Mouse (Mus musculus): Measurements from ENCODE around the gene Ing5.

DNA sequence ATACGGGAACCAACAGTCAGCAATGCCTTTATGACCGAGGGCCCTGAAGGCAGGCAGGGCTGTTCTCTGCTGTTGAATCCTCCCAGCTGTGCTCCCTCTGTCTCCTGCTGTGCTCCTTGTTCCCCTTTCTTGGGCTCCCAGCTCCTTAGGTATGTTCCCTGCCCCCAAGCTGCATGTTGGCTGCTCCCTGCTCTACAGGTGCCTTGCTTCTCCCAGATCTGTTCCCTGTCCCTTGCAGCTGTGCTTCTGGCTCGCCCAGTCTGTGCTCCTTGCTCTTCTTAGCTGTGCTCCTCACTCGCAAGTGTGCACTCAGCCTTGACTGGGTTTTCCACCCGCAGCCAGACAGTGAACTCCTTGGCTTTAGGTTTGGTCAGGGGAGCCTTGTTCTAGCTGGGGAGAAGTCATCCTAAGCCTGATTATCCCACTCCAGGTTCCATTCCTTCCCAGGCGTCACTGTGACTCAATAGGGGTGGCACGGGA, 30.9 kb downstream of the Ing5 start:
- TF ChIP-seq CTCF (IDR thresholded peaks at IDR 0.05; ENCODE audit: extremely low read depth, insufficient read depth, low read length), result no peak
- no peak for TF ChIP-seq POLR2A (IDR thresholded peaks at IDR 0.05; ENCODE audit: extremely low read depth, insufficient read depth, low read length)

Measured in cortical plate, adult 2 months (tissue).